Mouse (Mus musculus): ENCODE results near the gene Cln3. TPM values are rescaled to one million over a fixed set of nuclear protein-coding genes. Genes with fewer than 3 reads are reported as not detected.

The Cln3 gene
- polyA plus RNA-seq, 1 experiment from 2014 or later, result 26.6 TPM

- Histone ChIP-seq H3K9me3 (ENCODE audit: control insufficient read depth, low read length) (no peaks in the 10 kb centered on the region), H3K4me2 (ENCODE audit: low read depth, low read length) (no peak overlapping the region), H3K4me3 (ENCODE audit: low read depth, low read length) (no peak overlapping the region), H3K27ac (ENCODE audit: low read depth, low read length) (no peak overlapping the region), H3K27me3 (ENCODE audit: control insufficient read depth, insufficient read depth, low read length) (no peaks in the 10 kb centered on the region), H3K4me1 (ENCODE audit: control insufficient read depth, insufficient read depth, low read length) (no peaks in the 10 kb centered on the region), H3K36me3 (ENCODE audit: control insufficient read depth, insufficient read depth, low read length) (no peaks in the 10 kb centered on the region), H3K9ac (replicated peaks; ENCODE audit: low read depth, low read length) (no peak overlapping the region)
- ATAC-seq (ENCODE audit: low read depth), result no peak
- WGBS, result 51% methylated on average over 5 of the region's 5 CpGs
These were observed 16.3 kb upstream of the Cln3 start for GRCm38 (mm10) chr7:126601896-126602295.

GRCm38 (mm10) chr7:126598919-126599318 is 13.3 kb upstream of the Cln3 start:
- Histone ChIP-seq H3K4me2 (ENCODE audit: low read depth, low read length) (no peak overlapping the region), H3K9ac (replicated peaks; ENCODE audit: low read depth, low read length) (no peak overlapping the region), H3K4me1 (ENCODE audit: control insufficient read depth, insufficient read depth, low read length) (no peaks in the 10 kb centered on the region), H3K9me3 (ENCODE audit: control insufficient read depth, low read length) (no peaks in the 10 kb centered on the region), H3K27ac (ENCODE audit: low read depth, low read length) (no peak overlapping the region), H3K36me3 (ENCODE audit: control insufficient read depth, insufficient read depth, low read length) (no peaks in the 10 kb centered on the region), H3K4me3 (ENCODE audit: low read depth, low read length) (no peak overlapping the region), H3K27me3 (ENCODE audit: control insufficient read depth, insufficient read depth, low read length) (no peaks in the 10 kb centered on the region)
- ATAC-seq (ENCODE audit: low read depth), result no peak
- 91% methylated on average over 6 of the region's 6 CpGs for WGBS

- no peak overlapping the region for H3K4me2 ChIP-seq (ENCODE audit: low read depth, low read length)
- H3K4me1 ChIP-seq (ENCODE audit: control insufficient read depth, insufficient read depth, low read length), result no peaks in the 10 kb centered on the region
- no peaks in the 10 kb centered on the region for H3K27me3 ChIP-seq (ENCODE audit: control insufficient read depth, insufficient read depth, low read length)
- H3K27ac ChIP-seq (ENCODE audit: low read depth, low read length), result no peak overlapping the region
- H3K36me3 ChIP-seq (ENCODE audit: control insufficient read depth, insufficient read depth, low read length), result no peaks in the 10 kb centered on the region
- no peak overlapping the region for H3K4me3 ChIP-seq (ENCODE audit: low read depth, low read length)
- no peak overlapping the region for H3K9ac ChIP-seq (replicated peaks; ENCODE audit: low read depth, low read length)
- no peaks in the 10 kb centered on the region for H3K9me3 ChIP-seq (ENCODE audit: control insufficient read depth, low read length)
- 71% methylated on average over 6 of the region's 6 CpGs for WGBS
- ATAC-seq (ENCODE audit: low read depth), result no peak
These were observed 10.8 kb upstream of the Cln3 start for GRCm38 (mm10) chr7:126596414-126596813.

- Histone ChIP-seq H3K4me2 (ENCODE audit: low read depth, low read length) (no peak overlapping the region), H3K9ac (replicated peaks; ENCODE audit: low read depth, low read length) (no peak overlapping the region)
- 86% methylated on average over 5 of the region's 5 CpGs for WGBS
These were observed 10.3 kb upstream of the Cln3 start for GRCm38 (mm10) chr7:126595890-126596289.

GRCm38 (mm10) chr7:126594862-126595561 is 9.4 kb upstream of the Cln3 start, which contains the start of gene Il27:
Gene Il27, minus strand, starts transcription at chr7:126594941.
- no peaks in the 10 kb centered on the region for H3K9me3 ChIP-seq (ENCODE audit: control insufficient read depth, low read length)
- no peaks in the 10 kb centered on the region for H3K36me3 ChIP-seq (ENCODE audit: control insufficient read depth, insufficient read depth, low read length)
- H3K27ac ChIP-seq (ENCODE audit: low read depth, low read length), result no peak within 1 kb of the TSS
- no peaks in the 10 kb centered on the region for H3K27me3 ChIP-seq (ENCODE audit: control insufficient read depth, insufficient read depth, low read length)
- WGBS, result 87% methylated on average over 11 of the region's 11 CpGs
- no peak for ATAC-seq (ENCODE audit: low read depth)
- no peak within 1 kb of the TSS for H3K4me2 ChIP-seq (ENCODE audit: low read depth, low read length)
- H3K4me3 ChIP-seq (ENCODE audit: low read depth, low read length), result no peak within 1 kb of the TSS
- H3K9ac ChIP-seq (replicated peaks; ENCODE audit: low read depth, low read length), result no peak within 1 kb of the TSS
- no peaks in the 10 kb centered on the region for H3K4me1 ChIP-seq (ENCODE audit: control insufficient read depth, insufficient read depth, low read length)

More at GRCm38 (mm10) chr7:126595890-126596289, 10.3 kb upstream of the Cln3 start:
- H3K4me1 ChIP-seq (ENCODE audit: control insufficient read depth, insufficient read depth, low read length), result no peaks in the 10 kb centered on the region
- H3K9me3 ChIP-seq (ENCODE audit: control insufficient read depth, low read length), result no peaks in the 10 kb centered on the region
- ATAC-seq (ENCODE audit: low read depth), result no peak
- no peak overlapping the region for H3K4me3 ChIP-seq (ENCODE audit: low read depth, low read length)
- no peaks in the 10 kb centered on the region for H3K27me3 ChIP-seq (ENCODE audit: control insufficient read depth, insufficient read depth, low read length)
- H3K27ac ChIP-seq (ENCODE audit: low read depth, low read length), result no peak overlapping the region
- no peaks in the 10 kb centered on the region for H3K36me3 ChIP-seq (ENCODE audit: control insufficient read depth, insufficient read depth, low read length)

- Histone ChIP-seq H3K4me1 (ENCODE audit: control insufficient read depth, insufficient read depth, low read length) (no peaks in the 10 kb centered on the region), H3K9ac (replicated peaks; ENCODE audit: low read depth, low read length) (no peak overlapping the region), H3K27ac (ENCODE audit: low read depth, low read length) (no peak overlapping the region), H3K36me3 (ENCODE audit: control insufficient read depth, insufficient read depth, low read length) (no peaks in the 10 kb centered on the region), H3K9me3 (ENCODE audit: control insufficient read depth, low read length) (no peaks in the 10 kb centered on the region), H3K4me2 (ENCODE audit: low read depth, low read length) (no peak overlapping the region), H3K27me3 (ENCODE audit: control insufficient read depth, insufficient read depth, low read length) (no peaks in the 10 kb centered on the region), H3K4me3 (ENCODE audit: low read depth, low read length) (no peak overlapping the region)
- ATAC-seq (ENCODE audit: low read depth), result no peak
- WGBS, result 6% methylated on average over 16 of the region's 16 CpGs
These were observed 2.2 kb upstream of the Cln3 start for GRCm38 (mm10) chr7:126587779-126588178.

GRCm38 (mm10) chr7:126586839-126587238 is 1.2 kb upstream of the Cln3 start:
- Histone ChIP-seq H3K9ac (replicated peaks; ENCODE audit: low read depth, low read length) (no peak overlapping the region), H3K36me3 (ENCODE audit: control insufficient read depth, insufficient read depth, low read length) (no peaks in the 10 kb centered on the region)
- 75% methylated on average over 8 of the region's 8 CpGs for WGBS

GRCm38 (mm10) chr7:126584506-126584977 is 1.1 kb downstream of the Cln3 start, which contains the start of gene Apobr:
Gene Apobr, plus strand, starts transcription at chr7:126584942.
- H3K4me1 ChIP-seq (ENCODE audit: control insufficient read depth, insufficient read depth, low read length), result peaks cover 3% of the 10 kb centered on the region; the same call in 1 of the 2 replicates
- no peaks in the 10 kb centered on the region for H3K27me3 ChIP-seq (ENCODE audit: control insufficient read depth, insufficient read depth, low read length)
- H3K27ac ChIP-seq (ENCODE audit: low read depth, low read length), result no peak within 1 kb of the TSS
- no peaks in the 10 kb centered on the region for H3K36me3 ChIP-seq (ENCODE audit: control insufficient read depth, insufficient read depth, low read length)
- no peak within 1 kb of the TSS for H3K9ac ChIP-seq (replicated peaks; ENCODE audit: low read depth, low read length)
- H3K4me2 ChIP-seq (ENCODE audit: low read depth, low read length), result peak within 1 kb of the TSS; percentile 86
- 84% methylated on average over 8 of the region's 8 CpGs for WGBS
- H3K4me3 ChIP-seq (ENCODE audit: low read depth, low read length), result peak within 1 kb of the TSS; percentile 51
- H3K9me3 ChIP-seq (ENCODE audit: control insufficient read depth, low read length), result no peaks in the 10 kb centered on the region
- ATAC-seq (ENCODE audit: low read depth), result no peak

More at GRCm38 (mm10) chr7:126586839-126587238, 1.2 kb upstream of the Cln3 start:
- Histone ChIP-seq H3K27me3 (ENCODE audit: control insufficient read depth, insufficient read depth, low read length) (no peaks in the 10 kb centered on the region), H3K9me3 (ENCODE audit: control insufficient read depth, low read length) (no peaks in the 10 kb centered on the region), H3K27ac (ENCODE audit: low read depth, low read length) (no peak overlapping the region), H3K4me1 (ENCODE audit: control insufficient read depth, insufficient read depth, low read length) (no peaks in the 10 kb centered on the region; the same call in 1 of the 2 replicates), H3K4me2 (ENCODE audit: low read depth, low read length) (no peak overlapping the region), H3K4me3 (ENCODE audit: low read depth, low read length) (no peak overlapping the region)
- ATAC-seq (ENCODE audit: low read depth), result no peak

- H3K27me3 ChIP-seq (ENCODE audit: control insufficient read depth, insufficient read depth, low read length), result no peaks in the 10 kb centered on the region
- H3K9ac ChIP-seq (replicated peaks; ENCODE audit: low read depth, low read length), result no peak overlapping the region
- no peak for ATAC-seq (ENCODE audit: low read depth)
- H3K4me2 ChIP-seq (ENCODE audit: low read depth, low read length), result peak overlapping the region; percentile 86
- peak overlapping the region; percentile 51 for H3K4me3 ChIP-seq (ENCODE audit: low read depth, low read length)
- no peaks in the 10 kb centered on the region for H3K9me3 ChIP-seq (ENCODE audit: control insufficient read depth, low read length)
- no peaks in the 10 kb centered on the region for H3K36me3 ChIP-seq (ENCODE audit: control insufficient read depth, insufficient read depth, low read length)
- no peak overlapping the region for H3K27ac ChIP-seq (ENCODE audit: low read depth, low read length)
- WGBS, result 65% methylated on average over 6 of the region's 6 CpGs
- H3K4me1 ChIP-seq (ENCODE audit: control insufficient read depth, insufficient read depth, low read length), result peaks cover 3% of the 10 kb centered on the region; the same call in 1 of the 2 replicates
These were observed 1.9 kb downstream of the Cln3 start for GRCm38 (mm10) chr7:126583761-126584160.
